Mouse (Mus musculus): ENCODE data around the gene Nedd9.

The Nedd9 gene

GRCm38 (mm10) chr13:41345306-41345705 lies 141.9 kb downstream of the Nedd9 start:
- DNase-seq (ENCODE audit: low read depth, low spot score): no peak

GRCm38 (mm10) chr13:41343887-41344266 lies 143.3 kb downstream of the Nedd9 start:
- no peak for DNase-seq (ENCODE audit: low read depth, low spot score)

GRCm38 (mm10) chr13:41343163-41343886 lies 143.8 kb downstream of the Nedd9 start:
- DNase-seq (ENCODE audit: low read depth, low spot score): no peak

- no peak for DNase-seq (ENCODE audit: low read depth, low spot score)
Observed at GRCm38 (mm10) chr13:41341422-41341821, 145.7 kb downstream of the Nedd9 start.

- DNase-seq (ENCODE audit: low read depth, low spot score): no peak
Observed at GRCm38 (mm10) chr13:41339653-41340351, 147.4 kb downstream of the Nedd9 start.

- DNase-seq (ENCODE audit: low read depth, low spot score): no peak
Observed at GRCm38 (mm10) chr13:41339195-41339594, 148.0 kb downstream of the Nedd9 start.

- DNase-seq (ENCODE audit: low read depth, low spot score): no peak
Observed at GRCm38 (mm10) chr13:41337407-41337806, 149.8 kb downstream of the Nedd9 start.

GRCm38 (mm10) chr13:41336260-41336659 lies 150.9 kb downstream of the Nedd9 start:
- DNase-seq (ENCODE audit: low read depth, low spot score): no peak

GRCm38 (mm10) chr13:41335767-41336166 lies 151.4 kb downstream of the Nedd9 start:
- DNase-seq (ENCODE audit: low read depth, low spot score): no peak

- no peak for DNase-seq (ENCODE audit: low read depth, low spot score)
Observed at GRCm38 (mm10) chr13:41334641-41335000, 152.5 kb downstream of the Nedd9 start.

GRCm38 (mm10) chr13:41333889-41334640 lies 153.1 kb downstream of the Nedd9 start:
- no peak for DNase-seq (ENCODE audit: low read depth, low spot score)

- DNase-seq (ENCODE audit: low read depth, low spot score): no peak
Observed at GRCm38 (mm10) chr13:41331671-41332340, 155.4 kb downstream of the Nedd9 start.

GRCm38 (mm10) chr13:41330589-41331345 lies 156.4 kb downstream of the Nedd9 start:
- no peak for DNase-seq (ENCODE audit: low read depth, low spot score)

- no peak for DNase-seq (ENCODE audit: low read depth, low spot score)
Observed at GRCm38 (mm10) chr13:41330051-41330450, 157.1 kb downstream of the Nedd9 start.

GRCm38 (mm10) chr13:41328481-41328880 lies 158.7 kb downstream of the Nedd9 start:
- no peak for DNase-seq (ENCODE audit: low read depth, low spot score)

GRCm38 (mm10) chr13:41327546-41327945 lies 159.6 kb downstream of the Nedd9 start:
- no peak for DNase-seq (ENCODE audit: low read depth, low spot score)

- DNase-seq (ENCODE audit: low read depth, low spot score): no peak
Observed at GRCm38 (mm10) chr13:41326134-41326533, 161.0 kb downstream of the Nedd9 start.

GRCm38 (mm10) chr13:41325346-41325745 lies 161.8 kb downstream of the Nedd9 start:
- no peak for DNase-seq (ENCODE audit: low read depth, low spot score)

GRCm38 (mm10) chr13:41324631-41325030 lies 162.5 kb downstream of the Nedd9 start:
- DNase-seq (ENCODE audit: low read depth, low spot score): no peak

- no peak for DNase-seq (ENCODE audit: low read depth, low spot score)
Observed at GRCm38 (mm10) chr13:41321433-41321832, 165.7 kb downstream of the Nedd9 start.

GRCm38 (mm10) chr13:41320749-41321148 lies 166.4 kb downstream of the Nedd9 start:
- no peak for DNase-seq (ENCODE audit: low read depth, low spot score)

All from forelimb bud, embryonic 11.5 days (tissue).